Mouse (Mus musculus) midbrain, embryonic 11.5 days (tissue): Measurements from ENCODE around the gene D16Ertd472e. TPM values are rescaled to one million over a fixed set of nuclear protein-coding genes. Genes with fewer than 3 reads are reported as not detected.

Experiments used
- ATAC-seq: fragments of 200-750 bp; cut with Nextera tagmentation; 2 replicates; pipeline ENCODE4 v1.8.0; 2017; ENCODE audit warnings: moderate TSS enrichment, moderate library complexity; ENCODE audit not compliant: low FRiP score
- DNase-seq: peaks from one replicate; pipeline ENCODE4 v3.0.0; 2015; ENCODE audit warnings: low spot score; ENCODE audit errors: missing footprints
- H3K27ac ChIP-seq: fragments of 300-500 bp; sonication (generic); 2 replicates; pipeline ENCODE4 v1.5.1; 2014; ENCODE audit warnings: low read depth, low read length
- H3K27me3 ChIP-seq: fragments of 300-500 bp; sonication (generic); 2 replicates; pipeline ENCODE4 v1.6.1; 2014; ENCODE audit warnings: mild to moderate bottlenecking, low read length, moderate library complexity, mixed read lengths; ENCODE audit not compliant: control insufficient read depth, insufficient read depth
- H3K36me3 ChIP-seq: fragments of 300-500 bp; sonication (generic); 2 replicates; pipeline ENCODE4 v1.6.1; 2014; ENCODE audit warnings: mild to moderate bottlenecking, low read length, moderate library complexity, mixed read lengths; ENCODE audit not compliant: control insufficient read depth, insufficient read depth
- H3K4me1 ChIP-seq: fragments of 300-500 bp; sonication (generic); 2 replicates; pipeline ENCODE4 v1.6.1; 2014; ENCODE audit warnings: low read length; ENCODE audit not compliant: control insufficient read depth, insufficient read depth
- H3K4me2 ChIP-seq: fragments of 300-500 bp; sonication (generic); 2 replicates; pipeline ENCODE4 v1.6.1; 2014; ENCODE audit warnings: mild to moderate bottlenecking, moderate library complexity
- H3K4me3 ChIP-seq: fragments of 300-500 bp; sonication (generic); 2 replicates; pipeline ENCODE4 v1.5.1; 2014; ENCODE audit warnings: low read depth, low read length
- H3K9ac ChIP-seq: fragments of 300-500 bp; sonication (generic); 2 replicates; pipeline ENCODE4 v1.6.1; 2014; ENCODE audit warnings: low read length
- H3K9me3 ChIP-seq: fragments of 300-500 bp; sonication (generic); 2 replicates; pipeline ENCODE4 v1.6.1; 2016; ENCODE audit warnings: low read length; ENCODE audit not compliant: control insufficient read depth
- WGBS: fragments of 180-500 bp; shearing (Covaris S2); extraction: QIAGEN DNeasy Blood & Tissue Kit; methylation state at CpG from one replicate; pipeline ENCODE4 v1.1.7; 2014; 5-methylcytosine and 5-hydroxymethylcytosine counted together
- polyA plus RNA-seq: library from polyadenylated mRNA; unstranded; fragments of >200 nt; fragmentation: Nextera tagmentation; extraction: Ambion mirVana; gene quantifications from 2 replicates; pipeline ENCODE4 v1.2.1, GENCODE M21; 2014

D16Ertd472e gene
- polyA plus RNA-seq, 1 experiment from 2014 or later, result 19.8 TPM

GRCm38 (mm10) chr16:78575852-78576477, 543 bp downstream of the D16Ertd472e start:
- peak overlapping the region; percentile 72 for H3K4me3 ChIP-seq

GRCm38 (mm10) chr16:78575190-78575851, 1.2 kb downstream of the D16Ertd472e start:
- ATAC-seq (no peak), DNase-seq (no peak)
- WGBS, result 41% methylated on average over 4 of the region's 4 CpGs
- Histone ChIP-seq H3K27ac (no peak overlapping the region), H3K9me3 (no peaks in the 10 kb centered on the region), H3K36me3 (no peaks in the 10 kb centered on the region), H3K4me1 (peaks cover 14% of the 10 kb centered on the region), H3K9ac (peak overlapping the region; percentile 86), H3K4me2 (peak overlapping the region; percentile 64), H3K27me3 (no peaks in the 10 kb centered on the region), H3K4me3 (peak overlapping the region; percentile 72)

More at GRCm38 (mm10) chr16:78575852-78576477, 543 bp downstream of the D16Ertd472e start:
- peak overlapping the region; percentile 64 for H3K4me2 ChIP-seq
- DNase-seq, result peak; percentile 95
- H3K27me3 ChIP-seq, result no peaks in the 10 kb centered on the region
- WGBS, result under 1% methylated on average over 41 of the region's 41 CpGs
- peaks cover 14% of the 10 kb centered on the region for H3K4me1 ChIP-seq
- H3K9ac ChIP-seq, result peak overlapping the region; percentile 86
- no peaks in the 10 kb centered on the region for H3K36me3 ChIP-seq
- ATAC-seq, result peak; percentile 79
- H3K27ac ChIP-seq, result peak overlapping the region; percentile 66; the same call in 1 of the 2 replicates
- no peaks in the 10 kb centered on the region for H3K9me3 ChIP-seq

- ATAC-seq, result no peak
- no peak overlapping the region for H3K9ac ChIP-seq
- H3K27me3 ChIP-seq, result no peaks in the 10 kb centered on the region
- no peak overlapping the region; the same call in 1 of the 2 replicates for H3K4me3 ChIP-seq
- H3K27ac ChIP-seq, result no peak overlapping the region
- no peaks in the 10 kb centered on the region for H3K9me3 ChIP-seq
- H3K4me1 ChIP-seq, result peaks cover 14% of the 10 kb centered on the region
- peak overlapping the region; percentile 38 for H3K4me2 ChIP-seq
- DNase-seq, result peak; percentile 86
- WGBS, result 69% methylated on average over 6 of the region's 6 CpGs
- H3K36me3 ChIP-seq, result no peaks in the 10 kb centered on the region
Observed at GRCm38 (mm10) chr16:78574241-78574640, 2.3 kb downstream of the D16Ertd472e start.

- Histone ChIP-seq H3K4me3 (no peak overlapping the region), H3K27ac (no peak overlapping the region), H3K27me3 (no peaks in the 10 kb centered on the region), H3K4me1 (peaks cover 14% of the 10 kb centered on the region), H3K36me3 (no peaks in the 10 kb centered on the region), H3K9ac (no peak overlapping the region), H3K9me3 (no peaks in the 10 kb centered on the region), H3K4me2 (no peak overlapping the region)
- ATAC-seq (no peak), DNase-seq (no peak)
- 66% methylated on average over 4 of the region's 4 CpGs for WGBS
Observed at GRCm38 (mm10) chr16:78573016-78573415, 3.5 kb downstream of the D16Ertd472e start.

GRCm38 (mm10) chr16:78564110-78564821, 12.2 kb downstream of the D16Ertd472e start:
- WGBS, result 90% methylated on average over 13 of the region's 13 CpGs
- Histone ChIP-seq H3K9me3 (no peaks in the 10 kb centered on the region), H3K9ac (no peak overlapping the region), H3K4me1 (no peaks in the 10 kb centered on the region), H3K36me3 (peaks cover 4% of the 10 kb centered on the region; the same call in 1 of the 2 replicates), H3K27me3 (no peaks in the 10 kb centered on the region), H3K4me3 (no peak overlapping the region), H3K4me2 (no peak overlapping the region), H3K27ac (no peak overlapping the region)
- ATAC-seq (no peak), DNase-seq (no peak)

GRCm38 (mm10) chr16:78563093-78563971, 13.2 kb downstream of the D16Ertd472e start:
- H3K36me3 ChIP-seq, result peaks cover 6% of the 10 kb centered on the region; the same call in 1 of the 2 replicates
- H3K9me3 ChIP-seq, result no peaks in the 10 kb centered on the region
- WGBS, result 92% methylated on average over 15 of the region's 15 CpGs
- H3K27me3 ChIP-seq, result no peaks in the 10 kb centered on the region
- H3K4me2 ChIP-seq, result no peak overlapping the region
- no peak overlapping the region for H3K27ac ChIP-seq
- no peaks in the 10 kb centered on the region for H3K4me1 ChIP-seq
- no peak overlapping the region for H3K4me3 ChIP-seq
- no peak overlapping the region for H3K9ac ChIP-seq
- no peak for DNase-seq
- ATAC-seq, result no peak

- Histone ChIP-seq H3K27me3 (no peaks in the 10 kb centered on the region), H3K9me3 (no peaks in the 10 kb centered on the region), H3K4me2 (no peak overlapping the region), H3K27ac (no peak overlapping the region), H3K4me1 (no peaks in the 10 kb centered on the region), H3K4me3 (no peak overlapping the region), H3K9ac (no peak overlapping the region), H3K36me3 (peaks cover 9% of the 10 kb centered on the region)
- 90% methylated on average over 5 of the region's 5 CpGs for WGBS
- no peak for ATAC-seq
- DNase-seq, result no peak
Observed at GRCm38 (mm10) chr16:78560627-78561026, 15.9 kb downstream of the D16Ertd472e start.

GRCm38 (mm10) chr16:78560063-78560462, 16.4 kb downstream of the D16Ertd472e start:
- WGBS, result 95% methylated on average over 15 of the region's 15 CpGs
- no peaks in the 10 kb centered on the region for H3K9me3 ChIP-seq
- H3K36me3 ChIP-seq, result peaks cover 9% of the 10 kb centered on the region
- no peak for ATAC-seq
- H3K4me1 ChIP-seq, result no peaks in the 10 kb centered on the region
- no peak overlapping the region for H3K27ac ChIP-seq
- H3K4me2 ChIP-seq, result no peak overlapping the region
- no peaks in the 10 kb centered on the region for H3K27me3 ChIP-seq
- H3K9ac ChIP-seq, result no peak overlapping the region
- no peak for DNase-seq
- no peak overlapping the region for H3K4me3 ChIP-seq
